Mouse (Mus musculus): Measurements from ENCODE around the gene Ier2.
"Not testable (repeated sequence)": the region's sequence is repeated elsewhere in the genome, so short reads cannot be mapped to it uniquely, and the experiment has no call there.

The Ier2 gene

GRCm38 (mm10) chr8:84697166-84698130 lies 34.8 kb upstream of the Ier2 start:
- DNase-seq (ENCODE audit: low spot score): peak; percentile 50

DNA sequence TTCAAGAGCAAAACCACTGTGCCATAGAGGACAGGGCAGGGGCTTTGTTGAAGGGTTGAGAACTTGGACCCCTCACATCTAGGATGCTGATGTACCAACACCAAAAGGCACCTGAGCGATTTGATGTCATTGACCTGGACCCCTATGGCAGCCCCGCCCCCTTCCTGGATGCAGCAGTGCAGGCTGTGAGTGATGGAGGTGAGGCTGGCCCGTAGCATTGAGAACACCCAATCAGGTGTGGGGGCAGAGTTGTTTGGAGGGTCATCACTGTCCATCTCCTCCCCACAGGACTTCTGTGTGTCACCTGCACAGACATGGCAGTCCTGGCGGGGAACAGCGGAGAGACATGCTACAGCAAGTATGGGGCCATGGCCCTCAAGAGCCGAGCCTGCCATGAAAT lies 32.5 kb upstream of the Ier2 start:
- no peak for DNase-seq (ENCODE audit: low spot score)

DNA sequence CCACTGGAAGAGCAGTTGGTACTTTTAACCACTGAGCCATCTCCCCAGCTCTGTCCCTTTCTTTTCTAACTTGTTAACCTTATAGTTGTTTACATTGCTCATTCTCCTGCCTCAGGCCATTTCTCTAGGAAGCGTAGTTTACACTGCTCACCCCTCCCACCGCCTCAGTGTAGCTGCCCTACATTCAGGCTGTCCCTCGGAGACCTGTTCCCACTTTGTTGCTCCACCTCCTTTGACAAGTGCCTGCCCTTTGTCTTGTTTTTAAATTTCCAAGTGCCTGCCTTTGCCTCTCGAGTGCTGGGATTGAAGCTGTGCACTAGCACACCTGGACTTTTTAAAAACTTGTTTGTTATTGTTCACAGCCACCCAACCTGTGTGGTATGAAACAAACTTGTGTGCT lies 30.7 kb upstream of the Ier2 start:
- no peak for DNase-seq (ENCODE audit: low spot score)

DNA sequence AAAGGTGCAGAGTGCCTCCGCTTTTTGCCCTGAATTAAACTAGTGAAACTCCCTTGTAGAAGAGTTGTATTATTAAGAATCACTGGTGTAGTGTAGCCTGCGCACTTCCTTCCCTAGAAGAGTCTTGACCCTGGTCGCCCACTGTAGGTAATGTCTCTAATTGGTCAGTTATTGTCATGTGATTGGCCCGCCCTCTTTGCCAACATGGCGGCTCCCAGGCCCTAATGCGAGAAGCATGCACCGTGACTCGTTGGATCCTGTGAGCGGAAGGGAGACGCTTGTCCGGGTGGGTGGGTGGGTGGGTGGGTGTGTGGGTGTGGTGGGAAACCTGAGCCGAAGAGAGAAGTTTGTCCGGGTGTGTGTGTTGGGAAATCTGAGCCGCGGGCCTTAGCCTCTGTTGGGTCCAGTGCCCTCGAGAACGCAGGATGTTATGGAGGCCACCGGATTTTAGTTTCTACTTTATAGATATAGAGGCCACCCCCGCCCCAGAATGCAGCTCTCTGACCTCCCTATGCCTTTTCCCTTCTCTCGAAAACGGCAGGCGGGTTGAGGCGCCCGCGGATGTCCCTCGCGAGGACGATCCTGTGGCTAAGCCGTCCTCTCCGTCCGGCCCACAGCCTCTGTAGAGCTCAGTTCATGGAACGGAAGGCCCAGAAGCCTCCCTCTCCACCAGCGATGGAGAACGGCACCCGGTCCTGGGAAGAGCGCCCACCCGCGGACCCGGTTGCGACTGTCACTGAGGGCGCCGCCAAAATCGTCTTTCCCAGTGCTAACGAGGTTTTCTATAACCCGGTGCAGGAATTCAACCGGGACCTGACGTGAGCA lies 26.7 kb upstream of the Ier2 start:
- peak; percentile 88 for DNase-seq (ENCODE audit: low spot score)

- DNase-seq (ENCODE audit: low spot score): peak; percentile 82
Measured at GRCm38 (mm10) chr8:84687705-84688100, 25.1 kb upstream of the Ier2 start, which contains the start of gene Nacc1. Nacc1 (minus strand) TSS chr8:84687862.

DNA sequence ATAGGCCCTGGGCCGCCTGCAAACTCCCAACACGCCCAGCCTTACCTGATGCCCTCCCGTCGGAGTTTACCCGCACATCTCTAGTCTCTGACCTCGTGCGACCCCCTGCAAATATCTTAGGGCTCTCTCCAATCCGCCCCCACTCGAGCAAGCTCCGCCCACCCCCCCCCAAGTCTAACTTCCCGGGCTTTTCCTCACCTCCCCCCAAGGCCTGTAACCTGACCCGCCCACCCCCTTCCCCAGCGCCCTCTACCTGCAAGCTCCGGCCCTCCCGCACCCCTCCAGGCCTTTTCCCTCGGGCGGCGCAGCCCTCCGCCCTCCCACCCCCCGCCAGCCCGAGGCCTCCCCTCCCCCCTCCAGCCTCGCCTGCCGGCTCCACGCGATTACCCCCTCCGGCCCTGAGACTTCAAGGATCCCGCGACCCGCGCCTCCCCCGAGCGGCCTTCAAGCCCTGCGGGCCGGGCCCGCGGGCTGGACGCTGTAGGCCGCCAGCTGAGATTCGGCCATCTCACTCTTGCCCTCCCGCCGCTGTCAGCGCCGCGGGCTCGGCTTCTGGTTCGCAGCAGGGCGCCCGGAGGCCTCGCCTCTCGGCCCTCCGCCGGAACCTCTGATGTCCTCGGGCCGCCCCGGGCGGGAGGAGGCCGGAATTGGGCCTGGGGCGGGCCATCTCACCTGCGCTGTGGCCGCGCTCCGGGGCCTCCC lies 24.5 kb upstream of the Ier2 start:
- DNase-seq (ENCODE audit: low spot score): peak; percentile 40

DNA sequence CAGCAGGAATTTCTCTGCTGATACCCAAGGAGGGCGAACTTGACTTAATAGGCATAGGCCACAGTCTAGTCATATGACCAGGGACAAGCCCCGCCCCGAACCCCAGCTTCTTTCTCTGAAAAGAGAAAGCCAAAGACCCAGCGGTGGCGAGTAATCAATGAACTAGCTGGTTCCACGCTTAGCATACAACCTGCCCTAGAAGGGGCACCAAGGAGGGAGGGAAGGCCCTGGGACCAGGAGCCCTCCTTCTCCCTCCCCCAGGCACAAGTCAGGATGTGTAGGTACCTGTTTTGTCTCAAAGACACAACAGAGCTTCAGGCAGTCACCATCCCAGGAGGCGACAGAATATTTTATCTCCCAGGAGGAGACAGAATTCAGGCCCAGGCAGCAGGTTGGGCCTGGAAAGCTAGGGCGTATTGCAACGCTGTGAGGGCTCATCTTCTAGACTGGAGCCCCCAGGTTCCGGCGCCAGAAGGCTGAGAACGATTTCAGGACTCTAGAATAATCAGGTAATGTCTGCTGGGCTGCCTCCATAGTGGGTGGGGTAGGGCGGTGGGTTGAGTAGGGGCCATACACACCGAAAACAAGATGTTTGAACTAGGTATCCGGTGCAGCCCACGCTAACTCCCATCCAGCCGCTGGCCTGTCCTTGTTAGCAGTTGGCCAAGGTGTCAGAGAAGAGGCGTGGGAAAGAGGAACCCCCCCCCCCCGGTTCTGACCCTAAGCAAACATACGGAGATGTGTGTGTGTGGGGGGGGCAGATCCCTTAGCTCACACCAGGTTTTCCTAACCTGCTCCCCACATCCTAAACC lies 23.7 kb upstream of the Ier2 start, which contains the start of gene Trmt1:
TSS of gene Trmt1 (plus strand) at position 117 of the 812 bp plus-strand sequence.
- DNase-seq (ENCODE audit: low spot score): peak; percentile 77

- DNase-seq (ENCODE audit: low spot score): no peak
Measured at GRCm38 (mm10) chr8:84684537-84684936, 21.9 kb upstream of the Ier2 start.

DNA sequence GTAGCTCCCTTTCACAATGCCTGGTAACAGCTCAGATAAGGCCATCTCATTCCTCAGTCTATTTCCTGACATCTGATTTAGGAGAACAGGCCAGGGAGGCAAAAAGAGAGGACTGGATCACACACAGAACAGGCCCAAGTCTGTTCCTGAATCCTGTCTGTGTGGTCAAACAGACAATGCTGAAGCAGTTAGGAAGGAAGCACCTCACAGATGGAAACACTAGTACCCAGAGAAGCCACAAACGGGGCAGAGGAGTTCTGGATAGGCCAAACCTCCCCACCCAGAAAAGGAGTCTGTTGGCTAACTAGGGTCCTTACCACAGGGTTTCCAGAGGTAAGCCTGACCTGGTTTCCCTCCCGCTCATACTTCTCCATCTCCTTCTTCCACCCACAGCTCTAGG lies 19.6 kb upstream of the Ier2 start:
- no peak for DNase-seq (ENCODE audit: low spot score)

GRCm38 (mm10) chr8:84681476-84681875 lies 18.8 kb upstream of the Ier2 start:
- DNase-seq (ENCODE audit: low spot score): no peak

DNA sequence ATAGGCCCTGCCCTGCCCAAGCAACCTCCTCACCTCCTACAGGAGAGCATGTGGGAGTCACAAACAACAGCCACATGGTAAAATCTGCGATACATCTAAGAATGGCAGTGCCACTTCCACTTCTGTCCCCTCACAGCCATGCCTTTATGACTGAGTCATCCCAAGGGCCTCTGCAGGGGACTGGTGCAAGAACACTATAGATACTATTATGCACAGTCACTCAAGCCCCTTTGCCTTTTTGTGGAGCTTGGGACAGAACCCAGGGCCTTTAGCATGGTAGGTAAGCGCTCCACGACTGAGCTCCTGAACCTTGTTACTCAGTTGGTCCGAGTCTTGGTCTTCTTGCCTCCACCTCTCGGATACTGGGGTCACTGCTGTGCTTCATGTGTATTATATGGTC lies 14.7 kb upstream of the Ier2 start:
- DNase-seq (ENCODE audit: low spot score): no peak

DNA sequence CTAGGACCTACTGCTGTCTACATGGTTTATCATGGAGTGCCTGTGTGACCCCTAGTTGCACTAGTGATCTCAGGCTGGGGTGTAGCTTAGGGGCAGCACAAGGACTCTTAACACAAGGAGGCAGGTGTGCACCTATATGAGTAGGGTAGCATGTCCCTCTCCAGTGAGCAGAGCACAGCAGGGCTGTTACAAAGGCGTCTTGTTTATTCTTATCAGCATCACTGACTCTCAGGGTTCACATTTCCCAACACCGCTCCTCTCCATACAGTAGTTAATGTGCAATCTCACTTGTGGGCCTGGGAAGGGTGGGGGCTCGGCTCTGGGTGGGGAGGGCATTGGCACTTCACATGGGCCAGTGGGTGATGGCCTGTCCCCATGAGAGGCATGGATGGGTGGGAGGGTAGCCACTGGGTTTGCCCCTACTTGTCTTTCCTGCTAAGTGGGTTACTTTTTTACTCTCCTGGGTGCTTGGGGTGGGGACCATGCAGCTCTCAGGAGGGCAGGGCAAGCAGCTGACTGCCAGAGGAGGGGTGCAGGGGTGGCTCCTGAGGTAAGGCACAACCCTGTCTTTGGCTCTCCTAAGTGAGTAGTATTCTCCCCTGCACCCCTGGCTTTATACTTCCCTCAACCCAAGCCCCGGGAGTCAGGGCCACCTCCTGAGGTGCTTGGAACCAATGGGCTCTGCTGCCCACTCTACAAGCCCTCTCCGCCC lies 7.8 kb upstream of the Ier2 start:
- not testable (repeated sequence) for DNase-seq (ENCODE audit: low spot score)

DNA sequence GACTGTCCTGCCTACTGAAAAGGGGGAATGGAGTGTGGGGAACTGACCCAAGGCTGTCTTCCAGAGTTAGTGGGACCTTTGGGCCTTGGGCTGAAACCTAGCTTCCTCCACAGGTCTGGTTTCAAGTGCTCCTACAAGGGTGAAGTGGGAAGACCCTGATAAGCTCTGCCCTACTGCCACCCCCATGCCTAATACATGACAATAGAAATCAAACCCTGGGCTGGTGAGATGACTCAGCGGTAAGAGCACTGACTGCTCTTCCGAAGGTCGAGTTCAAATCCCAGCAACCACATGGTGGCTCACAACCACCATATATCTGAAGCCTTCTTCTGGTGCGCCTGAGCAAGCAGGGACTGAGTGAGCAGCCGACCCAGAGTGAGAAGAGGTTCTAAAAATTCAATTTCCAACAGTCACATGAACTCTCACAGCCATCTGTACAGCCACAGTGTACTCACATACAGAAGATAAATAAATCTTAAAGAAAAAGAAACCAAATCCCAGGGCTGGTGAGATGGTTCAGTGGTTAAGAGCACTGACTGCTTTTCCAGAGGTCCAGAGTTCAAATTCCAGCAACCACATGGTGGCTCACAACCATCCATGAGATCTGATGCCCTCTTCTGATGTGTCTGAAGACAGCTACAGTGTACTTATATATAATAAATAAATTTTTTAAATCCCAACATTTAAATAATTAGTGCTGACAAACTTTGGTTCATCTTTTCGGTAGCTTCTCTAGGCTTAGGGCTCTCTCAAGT lies 6.3 kb upstream of the Ier2 start:
- no peak for DNase-seq (ENCODE audit: low spot score)

DNA sequence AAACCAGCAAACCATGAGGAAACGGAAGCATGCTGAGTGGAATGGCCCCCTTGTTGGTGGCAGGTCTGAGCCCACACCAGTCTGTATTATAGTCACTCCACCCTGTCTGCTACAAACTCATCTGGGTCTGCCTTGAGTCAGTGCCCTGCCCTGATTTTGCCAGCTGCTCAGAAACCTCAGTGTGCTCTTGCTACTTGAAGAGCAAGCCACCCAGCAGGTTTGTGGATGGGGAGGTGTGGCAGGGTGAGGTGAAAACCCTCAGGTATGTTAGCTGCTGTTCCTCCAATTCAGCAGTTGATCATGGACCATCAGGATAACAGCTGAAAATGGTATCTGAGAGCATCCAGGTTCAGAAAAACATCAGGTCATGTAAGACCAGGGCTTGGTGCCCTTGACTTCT lies 5.4 kb upstream of the Ier2 start:
- no peak for DNase-seq (ENCODE audit: low spot score)

- no peak for DNase-seq (ENCODE audit: low spot score)
Measured at GRCm38 (mm10) chr8:84665385-84665893, 2.8 kb upstream of the Ier2 start.

- peak; percentile 75 for DNase-seq (ENCODE audit: low spot score)
Measured at GRCm38 (mm10) chr8:84664566-84665384, 2.1 kb upstream of the Ier2 start.

DNA sequence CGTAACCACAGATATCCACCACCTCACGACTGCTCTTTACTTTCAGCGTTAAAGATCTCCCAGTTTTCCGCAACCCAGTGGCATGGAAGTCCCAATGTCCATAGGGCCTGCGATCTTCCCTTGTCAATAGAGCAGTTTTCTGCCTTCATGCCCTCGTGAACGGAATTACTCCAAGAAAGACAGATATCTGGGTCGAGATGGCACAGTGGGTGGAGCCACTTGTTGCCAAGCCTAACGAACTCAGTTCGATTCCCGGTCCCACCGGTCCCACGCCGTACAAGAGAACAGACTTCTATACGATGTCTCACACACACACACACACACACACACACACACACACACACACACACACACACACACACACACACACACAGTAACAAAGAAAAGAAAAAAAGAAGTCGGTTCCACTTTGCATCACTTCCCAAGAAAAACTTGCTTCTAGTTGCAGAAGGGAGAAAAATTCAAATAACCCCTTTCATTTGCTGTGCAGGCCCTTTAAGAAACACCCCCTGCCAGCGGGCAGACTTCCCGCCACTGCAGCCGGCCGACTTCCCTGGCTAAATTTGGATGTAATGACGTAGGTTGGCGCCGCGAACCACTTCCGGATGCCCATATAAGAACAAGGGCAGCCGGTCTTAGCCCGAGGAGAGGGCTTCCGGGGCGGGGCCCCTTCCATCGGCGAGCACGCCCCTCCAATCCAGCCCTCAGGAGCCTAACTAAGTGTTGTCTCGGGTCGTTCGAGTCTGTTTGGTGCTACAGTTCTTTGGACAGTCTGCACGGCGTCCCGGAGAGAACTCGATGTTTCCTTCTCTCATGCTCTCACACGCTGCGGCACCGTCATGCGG lies 1.1 kb upstream of the Ier2 start:
- peak; percentile 97 for DNase-seq (ENCODE audit: low spot score)

Data from c-Kit-positive CD71-positive TER-119-positive erythroid progenitor cells, embryonic 14.5 days (primary cell).